Mouse (Mus musculus) left cerebral cortex, postnatal 10 days (tissue): ENCODE data around the gene Pemt. TPM values are rescaled to one million over a fixed set of nuclear protein-coding genes. Genes with fewer than 3 reads are reported as not detected.
"Not testable (repeated sequence)": the region's sequence is repeated elsewhere in the genome, so short reads cannot be mapped to it uniquely, and the experiment has no call there.

Source experiments
- DNase-seq, 2 experiments: peaks; one replicate each; pipeline ENCODE4 v3.0.0; 2021 to 2022; ENCODE audit warnings: low spot score in 2 of 2, mixed read lengths in 1 of 2; ENCODE audit errors: extremely low spot score in 1 of 2
- intact Hi-C: fragments of 180-260 bp; cut with DNase I; formaldehyde crosslinking; loops from one replicate; pipeline ENCODE4 v1.15.1; 2025
- total RNA-seq, 2 experiments: library from RNA; stranded (reverse); gene quantifications; 2 replicates each; pipeline ENCODE4 v1.2.3; 2021

The Pemt gene
- total RNA-seq, 2 experiments from 2014 or later = 6.7 to 8.0 TPM

- intact Hi-C loops = loop anchor here (2.0 kb wide), 2 partner anchors 63 to 83 kb away; no protein-coding TSS in a partner anchor
- DNase-seq = peak in 1 of 2 experiments; percentile 37
Observed at GRCm38 (mm10) chr11:59964163-59964758, 82.0 kb downstream of the Pemt start.

GRCm38 (mm10) chr11:59963364-59964162, 82.7 kb downstream of the Pemt start:
- intact Hi-C loops = loop anchor here (2.0 kb wide), 2 partner anchors 63 to 83 kb away; no protein-coding TSS in a partner anchor
- peak in 1 of 2 experiments; percentile 30 for DNase-seq

GRCm38 (mm10) chr11:59962590-59962989, 83.7 kb downstream of the Pemt start:
- intact Hi-C loops = no loop called here
- DNase-seq = peak in 1 of 2 experiments; percentile 14

- no peak for DNase-seq
Observed at GRCm38 (mm10) chr11:59961338-59961875, 84.9 kb downstream of the Pemt start.

GRCm38 (mm10) chr11:59960476-59961337, 85.6 kb downstream of the Pemt start:
- intact Hi-C loops = no loop called here
- peak in 1 of 2 experiments; percentile 23 for DNase-seq

More at GRCm38 (mm10) chr11:59961338-59961875, 84.9 kb downstream of the Pemt start:
- intact Hi-C loops = no loop called here

GRCm38 (mm10) chr11:59959453-59959852, 86.8 kb downstream of the Pemt start:
- DNase-seq = no peak
- intact Hi-C loops = no loop called here

- intact Hi-C loops = no loop called here
- peak in 1 of 2 experiments; percentile 58 for DNase-seq
Observed at GRCm38 (mm10) chr11:59956749-59957148, 89.5 kb downstream of the Pemt start.

- peak in 1 of 2 experiments; percentile 61 for DNase-seq
- intact Hi-C loops = no loop called here
Observed at GRCm38 (mm10) chr11:59952892-59953291, 93.4 kb downstream of the Pemt start.

- DNase-seq = no peak
- intact Hi-C loops = loop anchor here (5.0 kb wide), 1 partner anchor 66 kb away; no protein-coding TSS in a partner anchor
Observed at GRCm38 (mm10) chr11:59948401-59948767, 97.9 kb downstream of the Pemt start.

GRCm38 (mm10) chr11:59947752-59948400, 98.4 kb downstream of the Pemt start, which contains the start of gene Med9:
Med9 (plus strand) TSS chr11:59948206.
- DNase-seq = peak; percentile 95 to 98
- intact Hi-C loops = loop anchor here (5.0 kb wide), 1 partner anchor 66 kb away; no protein-coding TSS in a partner anchor

- intact Hi-C loops = loop anchor here (5.0 kb wide), 1 partner anchor 63 kb away; no protein-coding TSS in a partner anchor
- not testable (repeated sequence) for DNase-seq
Observed at GRCm38 (mm10) chr11:59944855-59945254, 101.4 kb downstream of the Pemt start.

- intact Hi-C loops = no loop called here
Observed at GRCm38 (mm10) chr11:59941391-59941790, 104.9 kb downstream of the Pemt start.

GRCm38 (mm10) chr11:59940645-59941044, 105.6 kb downstream of the Pemt start:
- no peak for DNase-seq
- intact Hi-C loops = no loop called here

More at GRCm38 (mm10) chr11:59941391-59941790, 104.9 kb downstream of the Pemt start:
- no peak for DNase-seq

- intact Hi-C loops = no loop called here
Observed at GRCm38 (mm10) chr11:59939821-59940220, 106.5 kb downstream of the Pemt start.

GRCm38 (mm10) chr11:59937615-59938014, 108.7 kb downstream of the Pemt start:
- intact Hi-C loops = no loop called here
- DNase-seq = no peak

More at GRCm38 (mm10) chr11:59939821-59940220, 106.5 kb downstream of the Pemt start:
- no peak for DNase-seq

- no peak for DNase-seq
- intact Hi-C loops = no loop called here
Observed at GRCm38 (mm10) chr11:59937023-59937422, 109.3 kb downstream of the Pemt start.

- DNase-seq = no peak
- intact Hi-C loops = no loop called here
Observed at GRCm38 (mm10) chr11:59933943-59934342, 112.3 kb downstream of the Pemt start.
